Mouse (Mus musculus) limb, embryonic 15.5 days (tissue): ENCODE measurements around the gene Emid1. TPM values are rescaled to one million over a fixed set of nuclear protein-coding genes. Genes with fewer than 3 reads are reported as not detected.

Experiments
- ATAC-seq: fragments of 200-750 bp; cut with Nextera tagmentation; 2 replicates; pipeline ENCODE4 v1.8.0; 2017; ENCODE audit warnings: low read depth, moderate TSS enrichment; ENCODE audit not compliant: insufficient number of reproducible peaks, low FRiP score, low TSS enrichment
- H3K27ac ChIP-seq: fragments of 300-500 bp; sonication (generic); 2 replicates; pipeline ENCODE4 v1.5.1; 2015; ENCODE audit warnings: moderate library complexity, mild to moderate bottlenecking, inconsistent platforms
- H3K27me3 ChIP-seq: fragments of 300-500 bp; sonication (generic); 2 replicates; pipeline ENCODE4 v1.6.1; 2015; ENCODE audit warnings: inconsistent platforms
- H3K36me3 ChIP-seq: fragments of 300-500 bp; sonication (generic); 2 replicates; pipeline ENCODE4 v1.6.1; 2015; ENCODE audit warnings: inconsistent platforms
- H3K4me1 ChIP-seq: fragments of 300-500 bp; sonication (generic); 2 replicates; pipeline ENCODE4 v1.6.1; 2015; ENCODE audit warnings: inconsistent platforms
- H3K4me2 ChIP-seq: fragments of 300-500 bp; sonication (generic); 2 replicates; pipeline ENCODE4 v1.6.1; 2015; ENCODE audit warnings: mild to moderate bottlenecking, inconsistent platforms
- H3K4me3 ChIP-seq: fragments of 300-500 bp; sonication (generic); 2 replicates; pipeline ENCODE4 v1.5.1; 2015; ENCODE audit warnings: mild to moderate bottlenecking, inconsistent platforms
- H3K9ac ChIP-seq: fragments of 300-500 bp; sonication (generic); 2 replicates; pipeline ENCODE4 v1.6.1; 2015; ENCODE audit warnings: inconsistent platforms
- H3K9me3 ChIP-seq: fragments of 300-500 bp; sonication (generic); 2 replicates; pipeline ENCODE4 v1.6.1; 2016; ENCODE audit warnings: inconsistent platforms
- WGBS: fragments of 180-500 bp; shearing (Covaris S2); methylation state at CpG from one replicate; pipeline ENCODE4 v1.1.7; 2015; 5-methylcytosine and 5-hydroxymethylcytosine counted together
- polyA plus RNA-seq: library from polyadenylated mRNA; unstranded; fragments of >200 nt; fragmentation: Nextera tagmentation; extraction: Ambion mirVana; gene quantifications from 2 replicates; pipeline ENCODE4 v1.2.1, GENCODE M21; 2015

Gene Emid1
- polyA plus RNA-seq, 1 experiment from 2014 or later: 39.1 TPM

DNA sequence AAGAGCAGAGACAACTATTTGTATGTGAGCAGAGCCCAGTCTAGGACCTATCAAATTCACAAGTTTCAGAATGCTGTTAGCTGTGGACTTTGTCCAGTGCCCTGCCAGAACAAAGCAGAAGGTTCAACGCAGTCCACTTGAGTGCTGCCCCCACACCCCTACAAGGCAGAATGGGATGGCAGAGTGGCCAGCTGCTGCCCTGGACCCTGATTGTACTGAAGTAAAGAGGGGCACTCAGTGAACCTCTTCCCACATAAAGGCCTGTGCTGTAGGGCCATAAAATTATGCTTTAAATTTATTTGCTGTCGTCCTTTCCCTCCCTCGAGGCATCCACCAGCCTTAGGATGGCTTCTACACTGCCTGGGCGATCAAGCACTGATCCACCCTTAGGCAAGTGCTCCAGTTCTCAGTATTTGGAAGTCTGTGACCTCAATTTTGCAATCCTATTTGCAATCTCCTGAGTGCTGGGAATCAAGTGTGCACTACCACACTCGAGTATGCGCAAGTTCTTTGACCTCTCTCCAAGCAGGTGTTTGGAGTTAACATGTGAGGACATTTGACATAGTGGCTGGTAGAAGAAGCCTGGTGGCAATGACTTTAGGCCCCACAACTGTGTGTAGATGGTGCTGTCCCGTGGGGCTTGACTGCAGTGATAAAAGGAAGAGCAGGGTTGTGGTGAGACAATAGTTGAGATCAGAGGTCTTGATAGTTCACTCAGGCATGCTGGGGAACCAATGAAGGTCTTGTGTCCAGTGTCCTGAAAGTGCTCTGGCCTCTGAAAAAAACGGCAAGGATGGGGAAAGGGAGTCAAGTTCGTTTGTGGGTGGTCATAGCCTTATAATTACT is 83.7 kb downstream of the Emid1 start:
- Histone ChIP-seq H3K4me3 (no peak overlapping the region), H3K4me2 (no peak overlapping the region), H3K27ac (0 out of 2 replicates have a peak overlapping the region, but pooled peaks have one; percentile 22), H3K9ac (no peak overlapping the region), H3K9me3 (no peaks in the 10 kb centered on the region), H3K36me3 (peaks cover 54% of the 10 kb centered on the region), H3K4me1 (peaks cover 17% of the 10 kb centered on the region), H3K27me3 (peaks cover 7% of the 10 kb centered on the region)
- 83% methylated on average over 9 of the region's 9 CpGs for WGBS
- ATAC-seq: no peak

DNA sequence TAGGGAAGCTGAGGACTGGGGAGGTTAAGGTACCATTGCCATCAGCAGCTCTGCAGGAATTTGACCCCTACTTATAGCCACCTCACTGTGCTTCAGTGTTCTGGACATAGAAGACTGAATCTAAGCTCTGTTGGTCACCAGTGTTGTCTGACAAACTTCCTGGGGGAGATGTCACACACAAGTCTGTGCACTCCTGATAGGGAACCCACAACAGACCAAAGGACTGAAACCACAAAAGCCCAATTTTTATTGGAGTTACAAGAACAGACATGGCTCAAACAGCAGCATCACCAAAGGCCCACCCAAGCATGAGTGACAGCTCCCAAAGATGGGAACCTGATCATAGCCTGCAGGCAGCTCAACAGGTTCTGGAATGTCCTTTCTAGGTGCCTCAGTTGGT is 85.0 kb downstream of the Emid1 start:
- 0 out of 2 replicates have a peak overlapping the region, but pooled peaks have one; percentile 38 for H3K27ac ChIP-seq
- H3K4me3 ChIP-seq: no peak overlapping the region
- no peak for ATAC-seq
- H3K9me3 ChIP-seq: no peaks in the 10 kb centered on the region
- no peak overlapping the region for H3K9ac ChIP-seq
- H3K27me3 ChIP-seq: peaks cover 20% of the 10 kb centered on the region
- no peak overlapping the region for H3K4me2 ChIP-seq
- peaks cover 30% of the 10 kb centered on the region for H3K4me1 ChIP-seq
- peaks cover 42% of the 10 kb centered on the region for H3K36me3 ChIP-seq

DNA sequence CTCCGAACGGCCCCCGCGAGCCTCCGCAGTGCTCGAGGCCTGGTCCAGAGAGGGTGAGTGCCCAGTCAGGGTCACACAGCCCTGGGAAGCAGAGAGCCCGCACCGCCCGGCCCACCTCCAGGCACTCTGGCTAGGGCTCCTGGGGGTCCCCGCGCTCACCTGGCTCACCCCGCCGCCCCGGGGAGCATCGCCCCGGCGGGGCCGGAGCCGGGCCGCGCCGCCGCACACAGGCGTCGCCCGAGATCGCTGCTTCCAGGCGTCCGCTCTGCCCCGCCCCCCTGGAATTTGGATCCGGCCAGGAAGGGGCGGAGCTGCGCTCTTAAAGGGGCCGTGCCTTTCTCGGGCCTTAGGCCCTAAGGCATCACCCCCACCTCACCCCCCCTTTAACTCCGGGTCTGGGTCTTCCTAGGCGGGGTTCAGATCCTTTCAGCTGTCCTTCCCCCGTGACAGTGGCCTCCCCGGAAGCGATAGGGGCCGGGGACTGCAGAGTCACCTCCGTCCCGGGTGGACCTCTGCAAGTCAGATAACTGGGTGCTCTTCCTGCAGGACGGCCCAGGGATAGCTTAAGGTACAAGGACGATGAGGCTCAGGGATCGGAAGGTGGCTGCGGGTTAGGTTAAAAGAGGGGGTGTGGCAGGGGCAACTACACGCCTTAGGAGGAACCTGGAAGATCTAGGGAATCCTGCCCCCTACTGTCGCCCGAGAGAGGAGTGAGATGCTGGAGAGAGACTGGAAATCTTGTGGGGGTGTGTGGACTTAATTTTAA is 86.8 kb downstream of the Emid1 start, which contains the start of gene Gas2l1:
Gene Gas2l1 (minus strand): TSS at position 272 of the 766 bp plus-strand sequence.
- 1% methylated on average over 50 of the region's 50 CpGs for WGBS
- peak within 1 kb of the TSS; percentile 68 for H3K27ac ChIP-seq
- ATAC-seq: peak; percentile 81

GRCm38 (mm10) chr11:5064282-5065055 is 87.6 kb downstream of the Emid1 start:
- Histone ChIP-seq H3K9ac (peak overlapping the region; percentile 67), H3K27me3 (peaks cover 45% of the 10 kb centered on the region), H3K4me1 (peaks cover 52% of the 10 kb centered on the region), H3K4me2 (peak overlapping the region; percentile 90), H3K9me3 (no peaks in the 10 kb centered on the region), H3K27ac (peak overlapping the region; percentile 68), H3K4me3 (peak overlapping the region; percentile 79), H3K36me3 (peaks cover 24% of the 10 kb centered on the region)
- ATAC-seq: no peak
- WGBS: 13% methylated on average over 38 of the region's 38 CpGs

More for the DNA sequence above, 86.8 kb downstream of the Emid1 start, which contains the start of gene Gas2l1:
- Histone ChIP-seq H3K9me3 (no peaks in the 10 kb centered on the region), H3K27me3 (peaks cover 38% of the 10 kb centered on the region), H3K9ac (peak within 1 kb of the TSS; percentile 67), H3K36me3 (peaks cover 30% of the 10 kb centered on the region), H3K4me1 (peaks cover 47% of the 10 kb centered on the region), H3K4me3 (peak within 1 kb of the TSS; percentile 79), H3K4me2 (peak within 1 kb of the TSS; percentile 90)

DNA sequence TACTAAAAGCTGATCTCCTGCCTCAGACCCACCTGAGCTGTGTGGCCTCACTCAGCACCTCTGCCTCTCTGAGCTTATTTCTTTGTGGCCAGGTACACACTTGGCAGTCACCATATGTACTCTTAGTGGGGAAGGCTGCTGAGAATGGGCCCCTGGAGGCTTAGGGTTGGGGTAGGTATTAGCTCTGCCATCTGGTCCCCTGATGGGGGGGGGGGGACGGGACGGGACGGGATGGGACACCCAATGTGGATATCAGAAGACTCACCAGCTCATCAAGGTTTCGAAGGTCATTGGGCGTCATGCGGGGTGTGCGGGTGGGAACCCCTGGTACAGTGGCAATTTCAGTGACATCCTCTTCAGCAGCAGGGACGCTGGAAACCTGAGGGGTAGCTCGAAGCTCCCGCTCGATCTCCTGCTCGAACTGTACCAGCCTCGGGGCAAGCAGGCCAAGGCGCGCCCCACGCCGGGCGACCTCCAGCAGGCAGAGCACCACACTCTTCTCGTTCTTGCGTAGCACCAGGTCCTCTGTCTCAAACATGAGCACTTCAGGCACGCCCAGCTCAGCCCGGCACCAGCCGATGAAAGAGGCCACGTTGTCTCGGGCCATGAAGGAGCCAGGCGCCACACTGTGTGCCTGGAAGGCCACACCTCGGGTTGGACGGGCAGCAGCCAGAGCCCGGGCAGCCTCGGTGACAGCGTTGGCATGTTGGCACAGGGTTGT is 88.3 kb downstream of the Emid1 start:
- no peak overlapping the region for H3K9ac ChIP-seq
- WGBS: 54% methylated on average over 31 of the region's 31 CpGs
- peaks cover 59% of the 10 kb centered on the region for H3K4me1 ChIP-seq
- no peaks in the 10 kb centered on the region for H3K9me3 ChIP-seq
- H3K4me3 ChIP-seq: peak overlapping the region; percentile 79
- H3K27me3 ChIP-seq: peaks cover 53% of the 10 kb centered on the region
- 0 out of 2 replicates have a peak overlapping the region, but pooled peaks have one; percentile 14 for H3K27ac ChIP-seq
- H3K4me2 ChIP-seq: peak overlapping the region; percentile 90
- H3K36me3 ChIP-seq: peaks cover 16% of the 10 kb centered on the region
- no peak for ATAC-seq

DNA sequence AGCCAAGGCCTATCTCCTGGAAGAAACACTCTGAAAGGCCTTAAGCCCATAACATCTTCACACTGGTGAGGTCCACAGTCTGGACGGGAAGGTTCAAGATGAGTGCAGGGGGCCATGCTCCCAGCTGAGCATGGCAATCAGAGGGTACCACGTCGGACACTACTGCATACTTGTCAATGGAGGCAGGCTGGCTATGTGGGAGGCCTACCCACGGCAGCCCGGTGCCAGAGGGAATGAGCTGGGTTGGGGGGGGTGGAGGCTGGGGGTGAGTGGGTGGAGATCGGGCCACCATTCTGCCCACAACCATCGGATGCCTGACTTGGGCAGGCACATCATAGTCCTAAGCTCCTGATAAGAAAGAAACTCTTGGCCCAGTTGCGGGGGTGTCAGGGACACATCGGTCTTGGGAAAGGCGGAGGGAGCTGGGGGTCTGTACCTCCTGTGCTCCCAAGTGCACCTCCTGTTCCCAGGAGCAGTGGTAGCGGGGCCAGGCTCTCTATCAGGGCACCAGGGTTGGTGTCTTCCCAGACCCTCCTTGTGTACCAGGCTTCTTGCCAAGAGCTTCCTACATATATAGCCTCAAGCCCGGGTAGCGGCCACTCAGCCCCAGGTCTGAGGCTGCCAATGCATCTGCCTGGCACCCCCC is 89.1 kb downstream of the Emid1 start:
- Histone ChIP-seq H3K27me3 (peaks cover 58% of the 10 kb centered on the region), H3K4me1 (peaks cover 65% of the 10 kb centered on the region), H3K27ac (no peak overlapping the region)

DNA sequence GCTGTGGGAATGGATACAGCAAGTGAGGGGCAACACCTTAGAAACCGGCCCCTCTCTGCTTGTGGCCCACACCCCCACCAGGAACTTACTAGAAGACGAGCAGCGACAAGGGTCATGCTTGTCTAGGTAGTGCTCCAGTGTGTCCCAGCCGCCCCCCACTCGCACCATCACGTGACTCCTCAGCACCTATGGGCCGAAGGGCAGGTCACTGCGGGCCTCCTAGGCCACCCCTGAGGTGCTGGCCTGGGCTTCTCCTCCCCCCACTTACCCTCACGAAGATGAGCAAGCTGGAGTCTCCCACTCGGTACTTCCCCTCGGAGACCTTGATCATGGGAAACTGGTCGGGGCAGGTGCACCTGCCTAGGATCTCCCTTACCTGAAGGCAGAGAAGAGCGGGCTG is 89.7 kb downstream of the Emid1 start:
- H3K36me3 ChIP-seq: peaks cover 6% of the 10 kb centered on the region
- H3K27ac ChIP-seq: no peak overlapping the region
- peaks cover 71% of the 10 kb centered on the region for H3K4me1 ChIP-seq
- H3K9me3 ChIP-seq: no peaks in the 10 kb centered on the region
- no peak overlapping the region for H3K9ac ChIP-seq
- H3K4me3 ChIP-seq: peak overlapping the region; percentile 40
- ATAC-seq: no peak
- peaks cover 65% of the 10 kb centered on the region for H3K27me3 ChIP-seq
- WGBS: 22% methylated on average over 13 of the region's 13 CpGs
- peak overlapping the region; percentile 78 for H3K4me2 ChIP-seq

More for the DNA sequence above, 89.1 kb downstream of the Emid1 start:
- ATAC-seq: no peak
- Histone ChIP-seq H3K4me3 (peak overlapping the region; percentile 40; the same call in 1 of the 2 replicates), H3K9ac (no peak overlapping the region), H3K9me3 (no peaks in the 10 kb centered on the region), H3K36me3 (peaks cover 9% of the 10 kb centered on the region), H3K4me2 (no peak overlapping the region; the same call in 1 of the 2 replicates)
- 67% methylated on average over 13 of the region's 13 CpGs for WGBS

DNA sequence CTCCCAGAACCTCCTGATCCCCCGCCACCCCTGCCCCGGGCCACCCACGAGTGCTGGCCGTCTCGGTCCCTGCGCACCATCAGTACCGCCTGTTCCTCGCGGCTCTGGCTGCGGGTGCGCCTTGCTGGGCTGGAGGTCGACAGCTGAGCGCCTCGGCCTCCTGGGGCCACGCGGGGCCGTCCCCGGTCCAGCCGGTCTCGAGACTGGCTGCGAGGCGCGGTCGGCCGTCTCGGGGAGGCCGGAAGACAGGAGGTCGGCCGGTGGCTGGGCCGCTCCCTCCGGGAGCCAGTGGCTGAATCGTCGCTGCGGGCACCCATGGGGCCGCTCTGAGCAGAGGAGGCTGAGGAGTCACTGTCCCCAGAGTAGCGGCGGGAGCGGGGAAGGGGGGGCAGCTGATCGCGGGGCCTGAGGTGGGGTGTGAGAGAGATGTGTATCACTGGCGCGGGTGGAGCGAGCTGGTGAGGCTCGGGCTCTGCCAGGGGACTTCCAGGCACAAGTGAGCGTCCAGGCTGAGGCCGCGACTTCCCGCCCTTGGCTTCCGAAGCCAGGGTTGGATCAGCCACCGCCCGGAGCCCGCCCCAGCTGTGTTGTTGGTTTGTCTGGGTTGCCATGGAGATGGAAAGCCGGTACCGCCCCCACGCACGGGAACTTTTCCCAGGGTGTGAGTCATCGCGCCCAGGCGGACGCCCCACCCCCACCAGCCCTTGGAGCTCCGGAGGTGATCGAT is 90.5 kb downstream of the Emid1 start:
- Histone ChIP-seq H3K9ac (peak overlapping the region; percentile 35), H3K27me3 (peaks cover 72% of the 10 kb centered on the region), H3K4me3 (peak overlapping the region; percentile 40), H3K9me3 (no peaks in the 10 kb centered on the region), H3K36me3 (peaks cover 6% of the 10 kb centered on the region), H3K27ac (no peak overlapping the region), H3K4me1 (peaks cover 77% of the 10 kb centered on the region), H3K4me2 (peak overlapping the region; percentile 78)
- 3% methylated on average over 61 of the region's 62 CpGs for WGBS
- peak; percentile 43 for ATAC-seq

GRCm38 (mm10) chr11:5060756-5061412 is 91.2 kb downstream of the Emid1 start:
- Histone ChIP-seq H3K27ac (no peak overlapping the region), H3K36me3 (peaks cover 6% of the 10 kb centered on the region), H3K4me2 (peak overlapping the region; percentile 78), H3K9me3 (no peaks in the 10 kb centered on the region), H3K4me1 (peaks cover 80% of the 10 kb centered on the region), H3K9ac (no peak overlapping the region; the same call in 1 of the 2 replicates), H3K4me3 (peak overlapping the region; percentile 40), H3K27me3 (peaks cover 79% of the 10 kb centered on the region)
- WGBS: 55% methylated on average over 28 of the region's 28 CpGs
- no peak for ATAC-seq
